Mouse (Mus musculus) embryonic facial prominence, embryonic 11.5 days (tissue): ENCODE data around the gene Dscaml1. TPM values are rescaled to one million over a fixed set of nuclear protein-coding genes. Genes with fewer than 3 reads are reported as not detected.
A peak's percentile ranks its signal among the peaks of the same experiment; 100 is the strongest.

Experiments used
- ATAC-seq: fragments of 200-750 bp; cut with Nextera tagmentation; replicated peaks from 2 replicates; pipeline ENCODE4 v1.8.0; 2017; ENCODE audit warnings: low read depth; ENCODE audit not compliant: insufficient number of reproducible peaks, low FRiP score, low TSS enrichment
- DNase-seq: peaks from one replicate; pipeline ENCODE4 v3.0.0-alpha.2; 2015; ENCODE audit warnings: low spot score
- H3K27ac ChIP-seq: fragments of 300-500 bp; sonication (generic); replicated peaks from 2 replicates; pipeline ENCODE4 v1.5.1; 2014; ENCODE audit warnings: mild to moderate bottlenecking, low read depth, low read length, control low read depth
- H3K27me3 ChIP-seq: fragments of 300-500 bp; sonication (generic); 2 replicates; pipeline ENCODE4 v1.6.1; 2014; ENCODE audit warnings: mild to moderate bottlenecking, low read length, moderate library complexity, mixed read lengths; ENCODE audit not compliant: control insufficient read depth, insufficient read depth
- H3K36me3 ChIP-seq: fragments of 300-500 bp; sonication (generic); replicated peaks from 2 replicates; pipeline ENCODE4 v1.6.1; 2014; ENCODE audit warnings: low read depth, mild to moderate bottlenecking, low read length, moderate library complexity, mixed read lengths; ENCODE audit not compliant: control insufficient read depth, insufficient read depth
- H3K4me1 ChIP-seq: fragments of 300-500 bp; sonication (generic); 2 replicates; pipeline ENCODE4 v1.6.1; 2014; ENCODE audit warnings: low read length, mixed read lengths; ENCODE audit not compliant: control insufficient read depth, insufficient read depth
- H3K4me2 ChIP-seq: fragments of 300-500 bp; sonication (generic); 2 replicates; pipeline ENCODE4 v1.6.1; 2014; ENCODE audit warnings: low read depth, mild to moderate bottlenecking, control low read depth, low read length, moderate library complexity
- H3K4me3 ChIP-seq: fragments of 300-500 bp; sonication (generic); 2 replicates; pipeline ENCODE4 v1.5.1; 2014; ENCODE audit warnings: low read depth, low read length, control low read depth
- H3K9ac ChIP-seq: fragments of 300-500 bp; sonication (generic); replicated peaks from 2 replicates; pipeline ENCODE4 v1.6.1; 2014; ENCODE audit warnings: mild to moderate bottlenecking, control low read depth, low read length
- H3K9me3 ChIP-seq: fragments of 300-500 bp; sonication (generic); replicated peaks from 2 replicates; pipeline ENCODE4 v1.6.1; 2016; ENCODE audit warnings: mild to moderate bottlenecking, low read length, inconsistent platforms, mixed read lengths; ENCODE audit not compliant: control insufficient read depth
- WGBS: fragments of 180-500 bp; shearing (Covaris S2); extraction: QIAGEN DNeasy Blood & Tissue Kit; methylation state at CpG from one replicate; pipeline ENCODE4 v1.1.7; 2014; 5-methylcytosine and 5-hydroxymethylcytosine counted together
- polyA plus RNA-seq: library from polyadenylated mRNA; unstranded; fragments of >200 nt; fragmentation: Nextera tagmentation; extraction: Ambion mirVana; gene quantifications from 2 replicates; pipeline ENCODE4 v1.2.1, GENCODE M21; 2014

The Dscaml1 gene
- polyA plus RNA-seq, 1 experiment from 2014 or later, result 0.76 TPM

DNA sequence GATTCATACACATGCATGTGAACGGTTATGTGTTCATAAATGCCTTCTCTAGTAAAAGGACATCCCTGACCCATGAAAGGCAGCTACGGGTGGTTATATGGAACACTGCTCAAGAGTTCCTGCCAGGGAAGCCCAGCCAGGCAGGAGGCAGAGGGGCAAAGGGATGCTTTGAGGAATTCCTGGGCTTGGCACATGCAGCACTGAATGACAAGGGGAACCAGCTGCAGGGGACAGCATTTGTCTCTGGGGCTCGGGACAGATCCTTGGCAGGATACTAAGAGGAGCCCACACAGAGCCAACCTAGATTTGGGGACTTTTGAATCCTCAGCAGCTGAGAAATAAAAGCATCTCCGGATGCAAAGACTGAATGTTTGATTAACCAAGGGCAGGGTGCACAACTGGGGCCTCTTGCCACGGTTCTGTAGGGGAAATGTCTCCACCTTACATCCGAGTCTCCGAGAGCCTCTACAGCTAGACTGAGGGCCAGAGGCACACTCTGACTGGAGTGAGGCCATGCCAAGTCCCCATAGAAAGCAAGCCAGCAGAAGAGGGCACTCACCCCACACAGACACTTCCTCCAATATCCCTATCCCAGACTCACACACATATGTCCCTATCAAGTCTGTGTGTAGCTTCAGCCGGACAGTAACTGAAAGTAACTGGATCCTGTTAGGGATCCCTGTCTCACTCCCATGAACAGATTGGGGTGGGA lies 251.7 kb downstream of the Dscaml1 start:
- no peak overlapping the region for H3K4me3 ChIP-seq
- H3K27ac ChIP-seq, result 0 out of 2 replicates have a peak overlapping the region, but pooled peaks have one; percentile 2
- no peak for ATAC-seq
- H3K9me3 ChIP-seq, result no peaks in the 10 kb centered on the region
- H3K27me3 ChIP-seq, result no peaks in the 10 kb centered on the region
- H3K36me3 ChIP-seq, result no peaks in the 10 kb centered on the region
- 74% methylated on average over 8 of the region's 8 CpGs for WGBS
- no peak overlapping the region for H3K4me2 ChIP-seq
- no peaks in the 10 kb centered on the region; the same call in 1 of the 2 replicates for H3K4me1 ChIP-seq
- DNase-seq, result no peak
- no peak overlapping the region for H3K9ac ChIP-seq

DNA sequence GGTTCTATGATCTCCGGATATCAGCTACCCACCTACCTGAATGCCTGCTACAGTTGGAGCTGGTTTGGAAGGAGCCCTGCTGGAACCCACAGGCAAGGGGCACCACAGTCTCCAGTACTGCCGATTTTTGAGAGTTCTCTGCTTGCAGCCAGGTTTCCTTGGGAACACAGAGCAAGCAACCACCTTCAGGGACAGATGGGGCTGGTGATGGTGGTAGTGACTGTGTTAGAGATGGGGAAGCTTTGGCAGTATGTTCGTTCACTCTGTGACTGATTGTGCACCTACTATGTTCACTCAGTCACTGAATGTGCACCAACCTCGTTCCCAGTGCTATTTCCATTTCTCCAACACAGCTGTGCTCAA lies 252.2 kb downstream of the Dscaml1 start:
- DNase-seq (no peak), ATAC-seq (no peak)
- no peaks in the 10 kb centered on the region for H3K9me3 ChIP-seq
- no peaks in the 10 kb centered on the region for H3K27me3 ChIP-seq
- H3K4me3 ChIP-seq, result no peak overlapping the region
- H3K4me2 ChIP-seq, result no peak overlapping the region
- no peak overlapping the region for H3K27ac ChIP-seq
- H3K36me3 ChIP-seq, result no peaks in the 10 kb centered on the region
- H3K4me1 ChIP-seq, result no peaks in the 10 kb centered on the region; the same call in 1 of the 2 replicates
- no peak overlapping the region for H3K9ac ChIP-seq
- WGBS, result 79% methylated on average over 4 of the region's 4 CpGs

DNA sequence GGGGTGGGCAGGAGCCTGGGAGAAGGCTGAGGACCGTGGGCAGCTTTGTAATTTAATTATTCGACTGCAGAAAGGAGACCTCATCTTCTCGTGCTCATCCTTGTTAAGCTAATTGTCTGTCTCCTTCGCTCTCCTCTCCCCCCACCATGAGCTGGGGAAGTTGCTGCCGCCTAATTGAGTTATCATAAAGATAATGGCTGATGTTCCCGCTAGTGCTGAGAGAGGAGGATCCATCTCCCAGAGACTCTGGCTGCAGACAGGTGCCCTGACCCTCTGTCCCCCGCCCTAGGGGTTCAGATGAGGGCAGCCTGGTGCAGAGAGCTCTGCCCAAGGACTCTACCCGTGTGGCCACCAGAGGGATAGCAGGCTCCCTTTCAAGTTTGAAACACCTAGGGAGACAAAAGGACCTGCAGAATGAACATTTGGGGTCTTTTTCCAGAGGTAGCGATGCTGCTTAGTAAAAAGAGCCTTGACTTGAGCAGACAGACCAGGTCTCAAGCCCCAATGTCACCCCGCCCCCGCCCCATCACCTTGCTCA lies 256.1 kb downstream of the Dscaml1 start:
- DNase-seq (no peak), ATAC-seq (no peak)
- Histone ChIP-seq H3K9me3 (no peaks in the 10 kb centered on the region), H3K27ac (no peak overlapping the region), H3K4me2 (no peak overlapping the region), H3K27me3 (no peaks in the 10 kb centered on the region), H3K4me3 (no peak overlapping the region), H3K9ac (no peak overlapping the region), H3K4me1 (no peaks in the 10 kb centered on the region), H3K36me3 (no peaks in the 10 kb centered on the region)
- WGBS, result 50% methylated on average over 11 of the region's 11 CpGs

DNA sequence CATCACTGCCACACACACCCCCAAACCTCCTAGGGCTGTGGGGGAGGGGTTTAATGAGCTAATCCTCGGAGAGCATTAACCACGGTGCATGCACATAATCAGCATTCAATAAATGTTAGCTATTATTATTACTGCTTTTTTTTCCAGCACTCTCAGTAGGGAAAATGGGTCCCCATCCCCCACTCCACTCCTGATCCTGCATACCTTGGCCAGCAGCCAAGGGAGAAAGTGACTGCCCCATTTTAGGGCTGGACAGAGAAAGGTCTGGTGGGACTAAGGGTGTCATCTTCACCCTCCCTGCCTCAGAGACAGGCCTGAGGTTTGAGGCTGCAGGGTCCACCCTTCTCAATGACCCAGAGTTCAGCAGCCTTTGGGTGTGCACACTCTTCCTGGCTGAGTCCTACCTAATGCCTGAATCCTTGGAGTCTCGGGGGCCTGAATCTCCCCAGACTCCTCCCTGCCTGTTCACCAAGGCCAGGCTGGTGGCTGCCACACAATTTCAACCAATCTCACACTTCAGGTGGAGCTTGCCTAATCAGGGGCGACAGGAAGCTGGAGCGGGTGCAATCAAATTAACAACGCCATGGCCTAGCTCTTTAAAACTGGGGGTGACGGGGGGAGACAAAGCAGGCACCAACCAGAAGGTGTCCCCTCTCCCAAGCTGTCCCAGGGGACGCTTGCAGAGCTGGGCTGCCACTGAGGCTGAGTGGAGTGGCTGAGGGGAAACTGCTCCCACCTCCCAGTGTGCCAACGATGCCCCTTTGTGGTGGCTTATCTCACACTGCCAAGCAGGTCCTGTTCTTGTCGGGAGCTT lies 267.2 kb downstream of the Dscaml1 start:
- Histone ChIP-seq H3K4me2 (no peak overlapping the region), H3K4me3 (no peak overlapping the region), H3K9ac (no peak overlapping the region), H3K9me3 (no peaks in the 10 kb centered on the region), H3K4me1 (no peaks in the 10 kb centered on the region), H3K27ac (no peak overlapping the region), H3K27me3 (no peaks in the 10 kb centered on the region), H3K36me3 (no peaks in the 10 kb centered on the region)
- ATAC-seq (peak; percentile 47; the same call in 1 of the 2 replicates), DNase-seq (peak; percentile 23)
- 52% methylated on average over 10 of the region's 10 CpGs for WGBS

DNA sequence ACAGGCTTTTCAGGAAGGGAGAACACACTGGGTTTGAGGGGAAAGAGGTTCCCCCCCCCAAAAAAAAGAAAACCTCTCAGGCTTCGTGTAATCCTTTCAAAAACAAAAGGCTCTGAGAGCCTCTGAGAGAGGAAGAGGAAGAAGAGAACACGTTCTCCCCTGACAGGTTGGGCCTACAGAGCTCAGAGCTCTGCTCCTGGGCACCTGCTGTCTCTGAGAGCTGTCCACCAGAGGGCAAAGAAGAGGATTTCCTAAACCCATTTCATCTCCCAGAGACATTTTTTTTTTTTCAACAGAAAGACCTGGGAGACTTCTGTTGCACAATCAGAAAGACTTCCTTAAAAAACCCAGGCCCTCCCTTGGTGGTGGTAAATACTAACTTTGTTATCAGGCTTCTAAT lies 267.8 kb downstream of the Dscaml1 start:
- no peak overlapping the region for H3K27ac ChIP-seq
- no peak for DNase-seq
- ATAC-seq, result no peak
- H3K36me3 ChIP-seq, result no peaks in the 10 kb centered on the region
- H3K4me1 ChIP-seq, result no peaks in the 10 kb centered on the region
- no peak overlapping the region for H3K9ac ChIP-seq
- 18% methylated on average over 2 of the region's 2 CpGs for WGBS
- no peaks in the 10 kb centered on the region for H3K9me3 ChIP-seq
- H3K4me2 ChIP-seq, result no peak overlapping the region
- no peaks in the 10 kb centered on the region for H3K27me3 ChIP-seq
- H3K4me3 ChIP-seq, result no peak overlapping the region

DNA sequence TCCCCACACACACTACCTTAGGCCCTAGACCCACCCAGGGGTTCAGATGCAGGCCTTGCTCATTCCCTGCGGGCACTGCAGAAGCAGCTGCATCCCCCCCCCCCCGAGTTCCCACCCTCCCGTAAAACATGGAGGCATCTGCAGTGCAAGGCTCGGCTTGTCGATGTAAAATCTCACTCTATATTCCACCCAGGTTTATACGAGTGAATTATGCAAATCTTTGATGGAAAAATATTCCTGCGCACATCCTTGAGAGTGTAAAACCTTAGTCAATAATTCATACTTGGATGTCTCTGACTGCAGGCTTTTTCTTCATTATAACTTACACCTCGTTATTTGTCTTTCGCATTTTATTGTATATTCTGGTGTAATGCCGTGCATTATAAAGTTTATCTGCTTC lies 272.7 kb downstream of the Dscaml1 start:
- no peak overlapping the region for H3K27ac ChIP-seq
- no peak for DNase-seq
- no peak for ATAC-seq
- no peaks in the 10 kb centered on the region for H3K27me3 ChIP-seq
- H3K4me2 ChIP-seq, result no peak overlapping the region
- WGBS, result 81% methylated on average over 10 of the region's 10 CpGs
- H3K36me3 ChIP-seq, result no peaks in the 10 kb centered on the region
- H3K9ac ChIP-seq, result no peak overlapping the region
- no peaks in the 10 kb centered on the region for H3K9me3 ChIP-seq
- no peaks in the 10 kb centered on the region for H3K4me1 ChIP-seq
- H3K4me3 ChIP-seq, result no peak overlapping the region

DNA sequence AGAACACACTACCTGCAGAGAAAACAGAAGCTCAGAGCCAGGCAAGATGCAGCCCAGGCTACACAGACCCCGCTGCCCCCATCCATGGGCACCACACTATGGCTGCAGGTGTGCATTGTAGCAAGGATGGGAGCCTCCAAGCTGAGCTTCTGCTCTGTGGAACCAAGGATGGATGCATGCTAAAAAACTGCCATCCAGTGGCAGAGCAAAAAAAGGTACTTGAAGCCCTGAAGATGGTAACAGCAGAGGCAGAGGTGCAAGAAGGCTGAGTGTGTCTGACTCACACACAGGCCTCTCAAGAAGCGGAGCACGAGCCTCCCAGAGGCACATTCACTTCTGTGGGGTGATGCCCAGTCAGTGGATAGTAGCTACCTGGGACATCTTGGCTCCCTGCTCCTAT lies 276.8 kb downstream of the Dscaml1 start:
- no peaks in the 10 kb centered on the region for H3K4me1 ChIP-seq
- no peaks in the 10 kb centered on the region for H3K9me3 ChIP-seq
- no peaks in the 10 kb centered on the region for H3K27me3 ChIP-seq
- DNase-seq, result no peak
- no peak overlapping the region for H3K4me2 ChIP-seq
- no peak overlapping the region for H3K27ac ChIP-seq
- WGBS, result 92% methylated on average over 3 of the region's 3 CpGs
- ATAC-seq, result no peak
- H3K4me3 ChIP-seq, result no peak overlapping the region
- no peak overlapping the region for H3K9ac ChIP-seq
- H3K36me3 ChIP-seq, result no peaks in the 10 kb centered on the region

DNA sequence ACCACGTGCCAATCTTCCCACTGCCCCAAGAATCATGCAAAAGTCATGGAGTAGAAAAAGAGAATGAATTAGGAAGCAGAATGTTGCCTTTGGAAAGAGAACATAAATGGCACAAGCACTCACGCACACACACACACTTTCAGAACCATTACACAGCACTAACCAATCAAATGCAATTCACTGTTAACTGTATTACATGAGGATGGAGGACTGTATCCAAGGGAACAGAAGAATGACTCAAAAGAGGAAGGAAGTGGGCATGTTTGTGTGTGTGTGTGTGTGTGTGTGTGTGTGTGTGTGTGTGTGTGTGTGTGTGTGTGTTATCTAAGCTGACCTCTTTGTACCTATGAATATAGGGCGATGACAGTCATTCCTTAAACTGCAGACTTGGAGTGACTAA lies 278.0 kb downstream of the Dscaml1 start:
- no peak overlapping the region for H3K4me2 ChIP-seq
- no peaks in the 10 kb centered on the region for H3K27me3 ChIP-seq
- DNase-seq (no peak), ATAC-seq (no peak)
- 85% methylated on average over 3 of the region's 3 CpGs for WGBS
- H3K27ac ChIP-seq, result no peak overlapping the region
- H3K4me1 ChIP-seq, result no peaks in the 10 kb centered on the region
- H3K9ac ChIP-seq, result no peak overlapping the region
- H3K9me3 ChIP-seq, result no peaks in the 10 kb centered on the region
- no peaks in the 10 kb centered on the region for H3K36me3 ChIP-seq
- no peak overlapping the region for H3K4me3 ChIP-seq
